Mouse (Mus musculus) right cerebral cortex, postnatal 36 days (tissue): ENCODE data around the gene Triap1.
"Not testable (repeated sequence)": the region's sequence is repeated elsewhere in the genome, so short reads cannot be mapped to it uniquely, and the experiment has no call there.

Source experiments
- DNase-seq, 2 experiments: peaks; one replicate each; pipeline ENCODE4 v3.0.0; 2022; ENCODE audit warnings: low spot score in 2 of 2, mixed read lengths in 1 of 2

Gene Triap1

DNA sequence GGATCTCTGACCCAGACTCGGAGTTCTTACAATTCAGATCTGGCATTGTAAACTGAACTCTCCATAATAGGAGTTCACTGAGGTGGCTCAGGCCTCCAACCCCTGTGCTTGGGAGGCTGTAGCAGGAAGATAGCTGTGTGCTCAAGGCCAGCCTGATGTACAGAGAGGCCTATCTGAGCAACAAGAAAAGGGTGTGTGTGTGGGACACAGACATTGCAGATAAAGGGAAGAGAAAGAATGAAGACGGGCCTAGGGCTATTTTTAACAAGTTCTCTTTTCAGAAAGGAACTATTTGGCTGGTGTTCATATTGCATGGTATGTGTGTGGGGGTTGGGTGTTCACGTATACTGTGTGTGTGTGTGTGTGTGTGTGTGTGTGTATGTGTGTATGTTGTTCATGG, 7.4 kb upstream of the Triap1 start:
- DNase-seq, result no peak

DNA sequence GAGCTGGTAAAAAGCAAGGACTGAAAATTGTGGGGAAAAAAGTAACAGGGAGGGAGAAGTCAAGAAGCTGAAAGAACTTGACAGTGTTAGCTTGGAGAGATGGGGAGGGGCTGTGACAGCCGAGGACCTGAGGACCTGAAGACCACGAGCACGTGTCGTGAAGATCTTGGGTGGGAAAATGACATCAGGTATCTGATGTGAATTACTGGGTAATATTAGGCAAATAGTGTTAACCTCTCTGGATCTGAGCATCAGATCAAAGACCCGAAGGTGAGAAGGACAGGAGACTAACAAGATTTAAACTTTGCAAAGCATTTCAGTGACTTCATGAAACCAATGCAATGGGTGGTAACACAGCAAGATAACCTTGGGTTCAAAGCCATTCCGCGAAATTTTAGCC, 1.0 kb upstream of the Triap1 start:
- no peak for DNase-seq

DNA sequence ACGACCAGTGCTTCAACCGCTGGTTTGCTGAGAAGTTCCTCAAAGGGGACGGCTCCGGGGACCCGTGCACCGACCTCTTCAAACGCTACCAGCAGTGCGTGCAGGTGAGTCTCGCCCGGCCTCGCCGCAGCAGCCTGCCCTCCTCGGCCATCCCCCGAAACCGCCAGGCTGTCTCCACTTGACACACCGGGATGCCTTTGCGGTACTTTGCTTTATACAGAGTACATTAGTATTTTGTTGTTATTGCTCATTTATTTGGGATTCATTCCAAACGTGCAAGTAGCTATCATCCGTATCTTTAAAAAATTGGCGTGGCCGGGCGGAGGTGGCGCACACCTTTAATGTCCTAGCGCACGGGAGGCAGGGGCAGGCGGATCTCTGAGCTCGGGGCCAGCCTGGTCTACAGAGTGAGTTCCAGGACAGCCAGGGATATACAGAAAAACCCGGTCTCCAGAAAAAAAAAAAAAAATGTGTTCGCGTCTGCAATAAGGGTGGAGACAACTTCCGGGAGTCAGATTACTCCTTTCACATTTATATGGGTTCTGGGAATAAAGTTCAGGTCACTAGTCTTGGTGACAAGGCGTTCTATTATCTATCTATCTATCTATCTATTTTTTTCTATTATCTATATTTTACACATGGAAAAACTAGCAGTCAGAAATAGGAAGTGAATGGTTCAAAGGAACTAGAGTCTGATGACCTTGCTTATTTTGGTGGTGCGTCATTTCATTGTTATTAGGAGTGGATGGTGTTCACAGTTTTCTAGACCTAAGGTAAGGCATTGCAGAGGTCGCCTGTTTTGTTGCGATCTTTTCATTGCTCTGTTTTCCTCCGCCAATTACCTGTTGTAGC, 515 bp downstream of the Triap1 start:
- no peak for DNase-seq

DNA sequence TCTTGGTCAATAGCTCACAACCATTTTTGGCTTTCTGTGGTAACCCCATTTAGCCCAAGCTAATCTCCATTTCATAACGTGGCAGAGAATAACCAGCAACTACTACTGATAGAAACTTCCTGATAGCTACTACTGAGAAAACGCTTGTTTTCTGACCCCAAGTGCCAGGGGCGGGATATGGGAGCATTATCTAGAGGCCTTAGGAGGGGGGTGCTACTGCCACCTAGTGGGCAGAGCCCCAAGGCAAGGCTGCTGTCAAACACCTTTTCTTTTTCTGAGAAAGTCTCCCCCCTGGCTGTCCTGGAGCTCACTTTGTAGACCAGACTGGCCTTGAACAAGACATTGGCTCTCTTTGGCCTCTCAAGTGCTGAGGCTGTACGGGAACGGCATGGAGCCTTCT, 6.5 kb downstream of the Triap1 start:
- DNase-seq, result peak; percentile 53 to 66

DNA sequence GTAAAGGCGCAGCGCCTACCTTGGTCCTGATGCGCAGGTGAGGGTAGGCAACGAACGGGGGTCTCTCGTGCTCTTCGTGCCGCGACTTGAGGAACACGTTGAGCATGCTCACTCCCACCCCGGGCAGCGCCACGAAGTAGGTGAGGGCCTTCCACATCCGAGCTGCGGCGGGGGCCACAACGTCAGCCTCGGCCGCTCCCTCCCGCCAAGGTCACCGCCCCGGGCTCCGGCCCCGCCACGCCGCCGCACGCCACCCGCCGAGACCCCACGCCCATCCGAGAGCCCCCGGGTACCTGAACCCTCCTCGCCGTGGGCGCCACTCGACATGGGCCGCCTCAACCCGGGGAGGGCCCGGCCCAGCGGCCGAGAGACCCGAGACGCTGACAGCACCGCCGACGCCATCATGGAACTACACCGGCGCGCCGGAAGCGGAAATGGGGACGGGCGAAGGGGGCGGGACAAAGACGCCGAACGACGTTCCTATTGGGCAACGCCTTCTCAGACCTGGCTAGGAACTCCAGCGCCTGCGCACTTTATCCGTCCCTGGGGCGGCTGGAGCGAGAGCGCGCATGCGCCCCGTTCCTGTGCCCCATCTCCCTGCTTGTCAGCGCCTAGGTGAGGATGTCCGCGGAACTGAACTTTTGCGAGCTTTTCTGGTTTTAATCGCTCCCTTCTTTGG, 7.7 kb downstream of the Triap1 start, which contains the start of gene Cox6a1:
Gene Cox6a1, minus strand, starts transcription at position 436 of the 679 bp plus-strand sequence.
- DNase-seq, result peak; percentile 98

DNA sequence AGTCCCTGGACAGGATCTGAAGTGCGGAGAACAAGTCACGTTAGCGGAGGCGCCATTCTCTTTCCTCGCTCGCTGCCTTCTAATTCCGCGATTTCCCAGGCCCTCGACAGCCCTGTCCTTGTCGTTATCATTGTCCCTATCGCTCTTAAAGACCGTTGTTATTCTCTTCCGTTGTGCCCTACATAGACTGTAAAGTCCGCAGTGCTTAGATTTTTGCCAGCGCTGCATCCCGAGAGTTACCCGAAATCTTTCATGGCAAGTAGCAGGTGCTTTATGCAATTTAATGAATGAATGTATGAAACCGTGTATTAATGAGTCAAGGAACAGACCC, 8.2 kb downstream of the Triap1 start:
- DNase-seq, result no peak

DNA sequence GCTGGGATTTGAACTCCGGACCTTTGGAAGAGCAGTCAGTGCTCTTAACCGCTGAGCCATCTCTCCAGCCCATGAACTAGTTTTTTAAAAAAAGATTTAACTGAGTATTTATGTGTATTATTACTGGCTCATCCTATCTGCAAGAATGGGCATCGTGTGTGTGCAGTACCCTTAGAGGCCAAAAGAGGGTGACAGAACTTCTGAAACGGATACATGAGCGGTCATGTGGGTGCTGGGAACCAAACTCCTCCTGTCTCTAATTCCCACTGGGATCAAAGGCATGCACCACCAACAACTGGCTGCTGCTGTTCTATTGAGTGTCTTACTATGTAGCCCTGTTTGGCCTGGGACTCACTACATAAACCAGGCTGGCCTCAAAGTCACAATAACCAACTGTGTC, 10.3 kb downstream of the Triap1 start:
- DNase-seq, result no peak

DNA sequence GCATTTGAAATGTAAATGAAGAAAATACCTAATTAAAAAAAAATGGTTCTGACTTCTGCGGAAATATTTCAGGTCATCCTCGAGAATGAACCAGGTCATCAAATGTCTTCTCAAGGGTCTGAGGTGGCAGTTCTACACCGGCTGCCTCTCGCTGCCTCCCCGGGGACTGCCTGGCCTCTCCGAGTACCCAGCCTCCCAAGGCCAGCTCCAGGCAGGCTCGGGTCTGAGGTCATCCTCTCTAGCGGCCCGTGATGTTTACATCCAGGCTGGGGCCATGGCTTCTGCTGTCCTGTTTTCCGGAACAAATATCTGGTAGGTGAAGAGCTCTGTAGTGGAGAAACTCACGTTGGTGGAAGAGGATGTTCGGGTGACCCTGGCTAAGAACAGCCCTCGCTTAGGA, 14.0 kb downstream of the Triap1 start:
- no peak for DNase-seq

DNA sequence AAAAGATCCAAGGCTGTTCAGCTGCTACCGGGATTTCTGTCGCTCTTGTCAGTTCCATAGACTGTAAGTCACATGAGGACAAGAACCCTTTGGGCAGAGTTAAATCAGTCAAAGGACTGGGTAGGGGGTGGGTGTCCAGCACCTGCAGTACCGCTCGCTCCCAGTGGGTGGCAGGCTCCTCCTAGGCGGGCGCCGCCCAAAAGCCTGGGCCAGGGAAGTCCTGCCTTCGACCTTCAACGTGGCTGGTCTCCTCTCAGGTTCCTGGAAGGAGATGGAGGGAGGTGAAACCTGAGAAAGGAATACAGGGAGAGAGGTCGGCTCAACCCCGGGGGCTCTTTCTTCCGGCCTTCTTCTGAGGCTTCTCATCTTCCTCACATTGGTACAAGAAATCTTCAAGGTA, 17.8 kb downstream of the Triap1 start:
- DNase-seq, result peak in 1 of 2 experiments; percentile 66

DNA sequence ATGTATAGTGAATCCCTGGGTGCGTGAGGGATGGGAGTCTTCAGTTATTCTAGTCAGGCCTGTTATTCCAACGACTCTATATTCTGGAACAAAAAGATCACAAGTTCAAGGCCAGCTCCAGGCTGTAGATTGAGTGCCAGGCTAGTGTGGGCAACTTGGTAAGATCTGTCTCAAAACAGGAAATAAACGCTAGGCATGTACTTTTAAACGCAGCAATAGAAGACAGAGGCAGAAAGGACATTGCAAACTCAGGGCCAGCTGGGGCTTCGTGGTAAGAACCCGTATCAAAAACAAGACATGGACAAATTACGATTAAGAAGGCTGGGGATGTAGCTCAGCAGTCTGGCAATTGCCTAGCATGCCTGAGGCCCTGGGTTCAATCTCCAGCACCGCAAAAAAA, 18.4 kb downstream of the Triap1 start:
- DNase-seq, result no peak

DNA sequence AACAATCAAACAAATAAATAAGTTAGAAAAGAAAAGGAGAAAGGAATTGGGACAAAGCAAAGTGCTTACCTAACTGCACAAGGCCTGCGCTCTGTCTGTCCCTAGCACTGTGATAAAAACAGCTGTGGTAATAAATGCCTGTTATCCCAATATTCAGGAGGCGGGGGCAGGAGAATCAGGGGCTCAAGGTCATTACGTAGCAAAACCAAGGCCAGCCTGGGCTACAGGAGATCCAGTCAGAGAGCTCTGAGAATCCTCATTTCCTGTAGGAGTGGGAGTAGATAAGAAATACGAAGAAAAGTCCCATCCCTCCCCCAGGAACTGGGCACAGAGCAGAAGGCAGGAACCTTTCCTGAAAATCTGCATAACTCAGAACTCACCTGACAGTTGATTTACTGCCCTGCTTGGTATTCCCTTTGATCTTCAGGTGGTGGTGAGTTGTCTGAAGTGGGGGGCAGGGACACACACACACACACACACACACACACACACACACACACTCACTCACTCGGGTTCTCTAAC, 18.9 kb downstream of the Triap1 start:
- no peak for DNase-seq

DNA sequence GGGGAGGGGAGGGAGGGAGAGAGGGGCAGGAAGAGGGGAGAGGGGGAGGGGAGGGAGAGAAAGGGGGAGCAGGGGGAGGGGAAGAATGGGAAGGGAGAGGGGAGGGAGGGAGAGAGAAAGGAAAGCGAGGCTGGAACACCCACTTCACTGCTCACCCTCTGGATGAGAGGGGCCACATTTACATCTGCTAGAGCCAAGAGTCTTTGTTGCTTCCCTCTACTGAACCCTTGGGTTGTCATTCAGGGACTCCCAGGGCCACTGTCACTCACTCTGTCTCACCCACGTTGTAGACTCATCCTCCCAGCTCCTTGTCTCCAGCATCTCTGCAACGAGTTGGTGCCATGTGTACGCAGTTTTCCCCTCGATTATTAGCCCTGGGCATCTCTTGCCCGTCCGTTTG, 21.2 kb downstream of the Triap1 start:
- DNase-seq, result no peak

DNA sequence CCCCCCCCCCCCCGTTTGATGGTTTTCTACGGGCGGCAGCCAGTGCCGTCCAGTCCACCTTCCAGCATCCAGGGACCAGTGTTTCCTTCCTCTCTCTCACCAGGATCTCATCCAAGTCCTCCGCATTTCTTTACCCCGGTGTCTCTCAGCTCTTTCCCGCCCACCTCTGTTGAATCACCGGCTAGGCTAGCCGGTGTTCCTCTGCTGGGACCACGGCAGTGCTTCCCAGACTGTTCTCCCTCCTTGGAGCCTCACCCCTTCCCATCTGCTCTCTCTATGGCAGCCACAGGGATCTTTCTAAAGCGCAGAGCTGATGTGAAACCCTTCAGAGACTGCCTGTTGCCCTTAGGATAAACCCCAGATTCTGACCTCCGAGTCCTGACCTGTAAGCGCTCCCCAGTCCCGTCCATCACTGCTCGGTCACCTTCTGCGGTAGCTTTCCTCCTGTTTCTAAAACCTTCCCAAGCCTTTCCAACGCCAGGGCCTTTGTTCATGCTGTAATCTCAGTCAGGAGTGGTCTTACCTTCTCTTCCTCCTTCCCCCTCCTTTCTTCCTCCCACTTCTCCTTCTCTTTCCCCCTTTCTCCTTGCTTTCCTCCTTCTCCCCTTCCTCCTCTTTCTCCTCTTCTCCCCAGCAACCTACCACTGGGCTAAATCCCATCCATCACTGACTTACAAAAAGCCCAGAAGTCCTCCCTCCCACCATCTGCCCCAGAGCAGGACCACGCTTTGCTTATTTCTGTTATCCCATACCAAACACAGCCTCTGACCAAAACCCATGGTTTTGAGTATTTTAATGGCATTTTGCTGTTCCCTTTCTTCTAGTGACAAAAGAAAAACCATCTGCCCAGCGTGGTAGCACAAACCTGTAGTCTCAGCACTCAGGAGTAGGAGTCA, 22.0 kb downstream of the Triap1 start:
- DNase-seq, result peak; percentile 66 to 81

DNA sequence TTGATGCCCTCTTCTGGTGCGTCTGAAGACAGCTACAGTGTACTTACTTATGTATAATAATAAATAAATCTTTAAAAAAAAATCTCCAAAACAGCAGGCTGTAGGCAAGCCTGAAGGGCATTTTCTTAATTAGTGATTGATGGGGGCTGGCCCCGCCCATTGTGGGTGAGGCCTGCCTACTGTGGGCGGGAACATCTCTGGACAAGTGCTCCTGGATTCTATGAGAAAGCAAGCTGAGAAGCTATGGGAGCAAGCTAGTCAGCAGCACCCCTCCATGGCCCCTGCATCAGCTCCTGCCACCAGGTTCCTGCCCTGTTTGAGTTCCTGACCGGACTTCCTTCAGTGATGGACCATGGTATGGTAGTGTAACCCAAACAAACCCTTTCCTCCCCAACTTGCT, 23.8 kb downstream of the Triap1 start:
- DNase-seq, result no peak

DNA sequence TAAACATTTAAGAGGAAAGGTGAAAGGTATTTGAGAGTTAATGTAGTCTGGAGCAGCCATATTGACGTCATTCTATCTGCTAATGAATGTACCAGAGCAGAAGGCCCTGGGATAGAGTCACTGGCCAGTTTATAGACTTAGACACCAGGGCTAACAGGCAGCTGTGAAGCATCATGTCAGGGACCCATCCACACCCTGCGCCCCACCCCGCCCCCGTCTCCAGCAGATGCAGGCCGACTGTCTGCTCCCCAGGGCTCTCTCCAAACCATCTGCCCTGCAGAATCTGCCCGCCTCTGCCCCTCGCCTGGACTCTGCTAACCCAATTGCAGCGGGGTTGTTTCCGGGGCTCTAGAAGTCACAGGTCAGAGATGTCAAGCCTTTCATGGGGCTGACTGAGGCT, 30.7 kb downstream of the Triap1 start:
- DNase-seq, result no peak

DNA sequence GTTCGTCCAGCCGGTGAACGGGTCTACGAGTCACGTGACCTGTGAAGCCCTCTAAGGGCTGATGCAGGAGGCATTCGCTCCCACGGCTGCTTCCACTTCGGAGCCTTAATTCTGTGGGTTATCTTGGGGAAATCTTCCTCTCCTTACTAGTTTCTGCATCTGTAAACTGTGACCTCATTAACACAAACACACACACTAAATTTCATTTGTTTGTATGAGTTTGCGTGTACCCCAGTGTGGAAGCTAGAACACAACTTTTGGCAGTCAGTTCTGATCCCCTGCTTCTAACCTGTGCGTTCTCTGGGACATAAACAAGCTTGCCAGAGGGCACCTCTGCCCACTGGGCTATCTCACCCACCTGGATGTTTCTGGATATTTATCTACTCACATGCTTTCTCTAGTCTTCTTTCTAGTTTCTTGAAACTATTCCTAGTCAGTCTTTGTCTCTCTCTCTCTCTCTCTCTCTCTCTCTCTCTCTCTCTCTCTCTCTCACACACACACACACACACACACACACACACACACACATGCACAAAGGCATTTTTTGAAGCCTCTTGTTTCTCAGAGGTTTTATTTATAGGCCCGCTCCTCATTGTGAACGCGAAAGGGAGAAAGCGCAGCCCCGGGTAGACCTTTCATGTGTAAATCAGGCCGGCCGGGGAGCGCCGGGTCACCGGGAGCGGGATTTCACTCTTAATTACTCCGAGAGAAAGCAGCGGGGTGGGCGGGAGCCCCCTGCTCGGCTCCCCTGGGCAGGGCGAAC, 32.6 kb downstream of the Triap1 start:
- peak in 1 of 2 experiments; percentile 10 for DNase-seq

DNA sequence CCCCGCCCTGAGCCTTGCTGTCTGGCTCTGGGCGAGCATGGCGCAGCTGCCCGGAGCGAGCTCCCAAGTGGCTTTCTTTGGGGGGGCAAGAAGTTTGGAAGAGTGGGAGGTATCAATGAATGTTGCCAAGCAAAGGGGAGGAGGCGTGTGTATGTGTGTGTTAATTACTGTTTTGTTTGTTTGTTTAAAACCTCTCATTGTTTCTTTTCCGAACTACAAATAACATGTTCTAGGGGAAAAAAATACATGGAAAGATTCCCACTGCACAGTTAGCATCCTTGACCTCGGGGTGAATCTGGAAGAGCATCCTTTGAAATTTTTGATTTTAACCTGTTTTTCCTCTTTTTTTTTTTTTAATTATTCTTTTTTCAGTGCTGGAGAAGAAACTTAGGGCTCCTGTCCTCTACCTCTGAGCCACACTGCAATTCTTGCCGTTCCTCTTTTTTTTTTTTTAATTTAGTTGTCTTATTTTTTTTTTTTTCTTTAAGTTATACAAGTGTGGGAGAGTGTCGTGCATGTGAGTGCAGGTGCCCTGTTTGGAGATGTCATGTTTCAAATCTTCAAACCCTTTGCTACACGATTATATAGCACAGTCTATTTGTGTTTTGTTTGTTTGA, 33.3 kb downstream of the Triap1 start:
- no peak for DNase-seq

DNA sequence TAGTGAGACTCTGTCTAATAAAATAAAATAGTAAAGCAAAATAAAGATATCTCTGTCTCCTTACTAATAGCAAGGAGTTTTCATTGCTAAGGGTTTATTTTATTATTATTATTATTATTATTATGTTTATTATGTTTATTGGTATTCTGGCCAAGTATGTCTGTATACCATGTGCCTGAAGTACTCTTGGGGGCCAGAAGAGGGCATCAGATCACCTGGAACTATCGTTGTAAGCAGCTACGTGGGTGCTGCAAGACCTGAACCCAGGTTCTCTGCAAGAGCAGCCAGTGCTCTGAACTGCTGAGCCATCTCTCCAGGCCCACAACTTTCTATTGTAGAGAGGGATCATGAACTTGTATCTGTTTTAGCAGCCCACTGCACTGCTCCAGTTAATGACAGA, 34.4 kb downstream of the Triap1 start:
- DNase-seq, result no peak

DNA sequence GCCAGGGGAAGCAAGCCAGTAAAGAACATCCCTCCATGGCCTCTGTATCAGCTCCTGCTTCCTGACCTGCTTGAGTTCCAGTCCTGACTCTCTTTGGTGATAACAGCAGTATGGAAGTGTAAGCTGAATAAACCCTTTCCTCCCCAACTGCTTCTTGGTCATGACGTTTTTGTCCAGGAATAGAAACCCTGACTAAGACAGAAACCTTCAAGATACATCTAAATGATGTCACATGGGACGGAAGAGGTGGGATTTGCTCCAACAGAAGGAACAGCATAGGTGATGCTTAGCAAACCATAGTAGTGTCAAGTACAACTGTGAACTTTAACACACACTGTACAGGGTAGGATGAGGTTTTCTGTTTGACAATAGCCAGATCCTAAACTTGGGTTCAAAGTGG, 37.9 kb downstream of the Triap1 start:
- DNase-seq, result not testable (repeated sequence)

DNA sequence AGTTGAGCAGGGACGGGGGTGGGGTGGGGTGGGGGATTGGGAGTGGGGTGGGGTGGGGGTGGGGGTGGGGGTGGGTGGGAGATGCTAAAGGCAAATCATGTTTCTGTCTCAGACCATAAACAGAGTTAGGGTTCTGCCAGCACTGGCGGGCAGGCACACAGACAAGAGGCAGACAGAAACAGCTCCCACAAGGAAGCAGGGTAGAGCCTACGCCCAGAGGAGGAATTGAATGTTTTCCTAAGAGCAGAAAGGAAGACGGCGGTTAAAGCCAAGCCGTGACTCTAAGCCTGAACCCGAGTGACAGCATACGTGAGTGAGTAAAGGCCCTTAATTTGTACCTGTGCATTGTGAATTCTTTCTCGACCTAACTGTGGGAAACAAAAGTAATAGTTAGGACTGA, 50.9 kb downstream of the Triap1 start:
- DNase-seq, result no peak

DNA sequence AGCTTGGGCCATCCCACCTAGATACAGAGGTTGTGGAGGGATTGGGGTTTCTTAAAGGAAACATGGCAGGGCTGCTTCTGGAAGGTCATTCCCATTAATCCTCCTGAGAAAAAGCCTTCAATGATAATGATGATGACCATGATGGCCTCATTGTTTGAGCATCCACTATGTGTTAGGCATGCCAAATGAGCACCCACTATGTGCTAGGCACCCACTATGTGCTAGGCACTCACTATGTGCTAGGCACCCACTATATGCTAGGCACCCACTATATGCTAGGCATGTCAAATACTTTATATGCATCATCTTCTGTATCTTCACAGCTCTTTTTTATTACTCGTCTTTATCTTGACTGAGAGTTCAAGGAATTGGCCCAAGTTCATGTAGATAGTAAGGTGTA, 51.9 kb downstream of the Triap1 start:
- no peak for DNase-seq
